20 mouse cellular contexts compared by ENCODE assay signal in the genomic region with DNA sequence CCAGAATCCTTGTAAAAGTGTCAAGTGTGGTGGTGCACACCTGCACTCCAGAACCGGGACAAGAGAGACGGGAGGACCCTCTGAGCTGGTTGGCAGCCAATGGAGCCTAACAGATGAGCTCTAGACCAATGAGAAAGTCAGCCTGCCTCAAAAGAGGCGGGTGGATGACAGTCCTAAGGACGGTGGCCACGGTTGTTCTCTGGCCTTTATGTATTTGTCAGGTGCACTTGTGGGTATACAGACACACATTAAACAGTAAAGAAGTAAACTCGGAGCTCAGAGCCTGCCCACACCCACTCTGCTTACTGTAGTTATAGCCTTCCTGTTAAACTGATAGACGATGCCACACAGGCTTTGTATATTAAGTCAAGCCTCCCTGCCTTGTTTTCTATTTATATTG. TPM values are rescaled to one million over a fixed set of nuclear protein-coding genes. Genes with fewer than 3 reads are reported as not detected.
DNase-seq lines count a peak whose midpoint lies in the region; TF ChIP-seq lines count a peak whose summit lies in the region.
"Had no signal": no experiment of that assay in that cellular context is flagged by ENCODE, and none has a peak within 500 bp of the region (broad histone marks: within the 10 kb centered on the region; RNA-seq: fewer than 3 reads in every experiment).

No protein-coding gene starts in this region.

- no peaks in the 10 kb centered on the region for H3K27me3 ChIP-seq in CH12.LX (replicated peaks)
- H3K27me3 ChIP-seq: Patski had no signal

- H3K4me3 ChIP-seq in CH12.LX (replicated peaks in 1 of 3; ENCODE audit: low read depth in 2 of 3, low read length in 2 of 3, poor library complexity in 1 of 3): peak overlapping the region in 2 of 3 experiments; percentile 0 to 27

- no peak overlapping the region for H3K27ac ChIP-seq in CH12.LX (ENCODE audit: insufficient read depth, low read depth)

- TF ChIP-seq CTCF in CH12.LX (conservative IDR thresholded peaks at IDR 0.05 in 1 of 2, IDR thresholded peaks at IDR 0.05 in 1 of 2; ENCODE audit: low read depth in 2 of 2, low read length in 2 of 2): no peak

- in situ Hi-C loops in CH12.LX (cut with MboI; ENCODE audit: low pct_ligation_motif_present, low pct_unique_long_range_greater_than_20kb, low sequenced_read_pairs): no loop called here

- DNase-seq in heart, adult 11 months: peak; percentile 42
- DNase-seq in heart, adult 8-10 months (ENCODE audit: low spot score): no peak
- DNase-seq in CH12.LX (ENCODE audit: extremely low read depth) (peak; percentile 47), NIH3T3 (ENCODE audit: low read depth) (peak; percentile 0)
- no peak for DNase-seq in cerebellum, postnatal 36 days
- no peak for DNase-seq in testis, postnatal 14 days (ENCODE audit: low spot score)
- DNase-seq: adrenal gland, adult 2 months; adrenal gland, adult 8-10 months; adrenal gland, postnatal 10 days; adrenal gland, postnatal 14 days; adrenal gland, postnatal 25 days; adrenal gland, postnatal 36 days; B cell, adult 2 months; cerebellum, adult 11 months; cerebellum, adult 11-12 months; cerebellum, adult 18-20 months; cerebellum, adult 2 months; cerebellum, adult 8-10 months had no signal

- peaks cover 4% of the 10 kb centered on the region for H3K9me3 ChIP-seq in CH12.LX (replicated peaks; ENCODE audit: low read length)
- H3K9me3 ChIP-seq: G1E had no signal

- no peaks in the 10 kb centered on the region for H3K36me3 ChIP-seq in CH12.LX (replicated peaks in 1 of 2; ENCODE audit: control insufficient read depth in 1 of 2, insufficient read depth in 1 of 2, low read length in 1 of 2)
- H3K36me3 ChIP-seq: G1E had no signal

- H3K79me2 ChIP-seq in CH12.LX (replicated peaks; ENCODE audit: control insufficient read depth, extremely low read depth, insufficient read depth, poor library complexity, severe bottlenecking): no peaks in the 10 kb centered on the region

- H3K9ac ChIP-seq in CH12.LX (ENCODE audit: insufficient read depth, low read depth): no peak overlapping the region

- peak overlapping the region; percentile 64 for H3K4me2 ChIP-seq in CH12.LX (ENCODE audit: insufficient read depth, low read depth, poor library complexity, severe bottlenecking)

- no peak for TF ChIP-seq EP300 in CH12.LX (IDR thresholded peaks at IDR 0.05; ENCODE audit: low read length)

- peak; percentile 51 for TF ChIP-seq POLR2A in CH12.LX (IDR thresholded peaks at IDR 0.05; ENCODE audit: low read depth, low read length)

- dilution Hi-C loops in CH12.LX (cut with MboI; ENCODE audit: extremely low pct_ligation_motif_present, extremely low pct_unique_long_range_greater_than_20kb, low sequenced_read_pairs): loop anchor here (10.0 kb wide), 1 partner anchor 56 kb away; no protein-coding TSS in a partner anchor

- peaks cover 11 to 37% of the 10 kb centered on the region in 2 experiments; a peak in 3 of 4 replicates for H3K4me1 ChIP-seq in CH12.LX (ENCODE audit: control insufficient read depth in 1 of 2, insufficient read depth in 2 of 2)

- no peak for TF ChIP-seq RAD21 in CH12.LX (IDR thresholded peaks at IDR 0.05; ENCODE audit: low read depth, low read length)

TF ChIP-seq in CH12.LX, 34 proteins besides CTCF, POLR2A, EP300 and RAD21:
- TF ChIP-seq MXI1 (IDR thresholded peaks at IDR 0.05; ENCODE audit: low read depth, low read length): 0 out of 2 replicates have a peak, but pooled peaks have one; percentile 52
- peak; percentile 56; the same call in 1 of the 2 replicates for TF ChIP-seq TCF12 (IDR thresholded peaks at IDR 0.05; ENCODE audit: low read depth, low read length)
- no peak for TF ChIP-seq POLR2AphosphoS2 (IDR thresholded peaks at IDR 0.05; ENCODE audit: low read depth, low read length)
- no peak for TF ChIP-seq E2F4 (IDR thresholded peaks at IDR 0.05; ENCODE audit: insufficient replicate concordance, low read depth, low read length)
- TF ChIP-seq MEF2A (IDR thresholded peaks at IDR 0.05; ENCODE audit: borderline replicate concordance, low read depth, low read length): no peak
- no peak for TF ChIP-seq PAX5 (IDR thresholded peaks at IDR 0.05; ENCODE audit: low read length)
- TF ChIP-seq TBP (conservative IDR thresholded peaks at IDR 0.05; ENCODE audit: low read depth, low read length): peak; percentile 55; the same call in 1 of the 2 replicates
- TF ChIP-seq ZKSCAN1 (IDR thresholded peaks at IDR 0.05; ENCODE audit: borderline replicate concordance, low read depth, low read length): no peak
- TF ChIP-seq HCFC1 (IDR thresholded peaks at IDR 0.05; ENCODE audit: low read depth, low read length): no peak
- TF ChIP-seq JUN (IDR thresholded peaks at IDR 0.05; ENCODE audit: insufficient read depth, low read depth, low read length): no peak
- TF ChIP-seq USF2 (conservative IDR thresholded peaks at IDR 0.05; ENCODE audit: low read depth, low read length): no peak
- TF ChIP-seq ZMIZ1 (IDR thresholded peaks at IDR 0.05; ENCODE audit: low read depth, low read length): no peak
- no peak for TF ChIP-seq MYC (IDR thresholded peaks at IDR 0.05; ENCODE audit: low read depth, low read length)
- peak; percentile 28; the same call in 1 of the 2 replicates for TF ChIP-seq IRF4 (IDR thresholded peaks at IDR 0.05; ENCODE audit: low read depth, low read length)
- TF ChIP-seq MAZ (IDR thresholded peaks at IDR 0.05; ENCODE audit: low read depth, low read length): 0 out of 2 replicates have a peak, but pooled peaks have one; percentile 34
- no peak for TF ChIP-seq ZC3H11A (IDR thresholded peaks at IDR 0.05; ENCODE audit: low read depth, low read length)
- TF ChIP-seq SMC3 (IDR thresholded peaks at IDR 0.05; ENCODE audit: low read depth, low read length): no peak
- peak; percentile 42; the same call in 1 of the 2 replicates for TF ChIP-seq CHD2 (IDR thresholded peaks at IDR 0.05; ENCODE audit: low read length)
- 0 out of 2 replicates have a peak, but pooled peaks have one; percentile 29 for TF ChIP-seq CHD1 (IDR thresholded peaks at IDR 0.05; ENCODE audit: low read depth, low read length)
- no peak for TF ChIP-seq UBTF (IDR thresholded peaks at IDR 0.05; ENCODE audit: low read depth, low read length)
- 0 out of 2 replicates have a peak, but pooled peaks have one; percentile 47 for TF ChIP-seq NELFE (IDR thresholded peaks at IDR 0.05; ENCODE audit: low read depth, low read length)
- TF ChIP-seq MAFK (IDR thresholded peaks at IDR 0.05; ENCODE audit: insufficient replicate concordance, low read length): no peak
- no peak for TF ChIP-seq USF1 (IDR thresholded peaks at IDR 0.05; ENCODE audit: low read depth, low read length)
- TF ChIP-seq ELF1 (IDR thresholded peaks at IDR 0.05; ENCODE audit: low read depth, low read length): 0 out of 2 replicates have a peak, but pooled peaks have one; percentile 20
- no peak for TF ChIP-seq RCOR1 (conservative IDR thresholded peaks at IDR 0.05; ENCODE audit: low read depth, low read length)
- no peak for TF ChIP-seq NRF1 (IDR thresholded peaks at IDR 0.05; ENCODE audit: low read depth, low read length)
- TF ChIP-seq ETS1 (conservative IDR thresholded peaks at IDR 0.05; ENCODE audit: low read depth, low read length): 0 out of 2 replicates have a peak, but pooled peaks have one; percentile 13
- 0 out of 2 replicates have a peak, but pooled peaks have one; percentile 45 for TF ChIP-seq MAX (IDR thresholded peaks at IDR 0.05; ENCODE audit: low read length)
- TF ChIP-seq GABPA (IDR thresholded peaks at IDR 0.05; ENCODE audit: insufficient replicate concordance, low read depth, low read length): no peak
- no peak for TF ChIP-seq KAT2A (IDR thresholded peaks at IDR 0.05; ENCODE audit: insufficient replicate concordance, low read length)
- 0 out of 2 replicates have a peak, but pooled peaks have one; percentile 21 for TF ChIP-seq BHLHE40 (IDR thresholded peaks at IDR 0.05; ENCODE audit: low read depth, low read length)
- peak; percentile 55; the same call in 1 of the 2 replicates for TF ChIP-seq SIN3A (IDR thresholded peaks at IDR 0.05; ENCODE audit: low read length)
- no peak for TF ChIP-seq JUND (conservative IDR thresholded peaks at IDR 0.05; ENCODE audit: low read depth, low read length)
- no peak for TF ChIP-seq ZNF384 (IDR thresholded peaks at IDR 0.05; ENCODE audit: low read depth, low read length)

RNA-seq across cellular contexts. Expression of gene Klhl25, which starts 27.4 kb away (rescaled TPM):
- 1 to 10 TPM; 2.9 to 5.6 (median 3.8) TPM for total RNA-seq in heart, adult 8-10 months (2022)
- total RNA-seq in CH12.LX (2012; rRNA removed): 13.9 and 14.2 TPM in 2 replicates
- total RNA-seq in CH12.LX (2014; rRNA removed): 10.4 and 12.9 TPM in 2 replicates
- polyA plus RNA-seq in CH12.LX (2012; ENCODE audit: insufficient read length, low read depth): 11.0 and 11.2 TPM in 2 replicates

Comparison
In these comparisons a context has a peak if more than half of its experiments do, and no peak if none do; other contexts are left out.
1. DNase-seq: peak in heart, adult 11 months (single experiment), CH12.LX (single experiment) and NIH3T3 (single experiment); none in heart, adult 8-10 months (single experiment), cerebellum, postnatal 36 days (0 of 2) and testis, postnatal 14 days (single experiment).